Mouse (Mus musculus) megakaryocyte, embryonic 14.5 days (primary cell): Measurements from ENCODE around the gene Ifrd1. TPM values are rescaled to one million over a fixed set of nuclear protein-coding genes. Genes with fewer than 3 reads are reported as not detected.
A peak's percentile ranks its signal among the peaks of the same experiment; 100 is the strongest.

Experiments used
- H3K27me3 ChIP-seq: replicated peaks from 2 replicates; pipeline ENCODE3; 2012; ENCODE audit warnings: inconsistent platforms
- H3K36me3 ChIP-seq: replicated peaks from 2 replicates; pipeline ENCODE3; 2012; ENCODE audit warnings: low read length, inconsistent platforms, mixed read lengths
- H3K4me1 ChIP-seq: 2 replicates; pipeline ENCODE4 v1.6.1; 2012; ENCODE audit warnings: inconsistent platforms
- H3K4me3 ChIP-seq: replicated peaks from 2 replicates; pipeline ENCODE3; 2012; ENCODE audit warnings: moderate library complexity, mild to moderate bottlenecking, inconsistent platforms
- H3K9me3 ChIP-seq: 2 replicates; pipeline ENCODE4 v1.6.1; 2012; ENCODE audit warnings: inconsistent platforms
- FLI1 ChIP-seq: IDR thresholded peaks from 2 replicates; pipeline ENCODE4 v1.6.1; 2012; ENCODE audit warnings: low read length, inconsistent platforms, mixed read lengths
- GATA1 ChIP-seq: IDR thresholded peaks from 3 replicates; pipeline ENCODE4 v1.6.1; 2012; ENCODE audit warnings: mixed read lengths, low read length, inconsistent platforms, borderline replicate concordance
- polyA plus RNA-seq: library from polyadenylated mRNA; stranded (reverse); fragments of >175 nt; gene quantifications from 2 replicates; pipeline ENCODE4 v1.2.3, GENCODE M21; 2012; ENCODE audit warnings: low replicate concordance; ENCODE audit not compliant: insufficient read depth

The Ifrd1 gene
- polyA plus RNA-seq, 1 experiment, result 40.6 TPM

DNA sequence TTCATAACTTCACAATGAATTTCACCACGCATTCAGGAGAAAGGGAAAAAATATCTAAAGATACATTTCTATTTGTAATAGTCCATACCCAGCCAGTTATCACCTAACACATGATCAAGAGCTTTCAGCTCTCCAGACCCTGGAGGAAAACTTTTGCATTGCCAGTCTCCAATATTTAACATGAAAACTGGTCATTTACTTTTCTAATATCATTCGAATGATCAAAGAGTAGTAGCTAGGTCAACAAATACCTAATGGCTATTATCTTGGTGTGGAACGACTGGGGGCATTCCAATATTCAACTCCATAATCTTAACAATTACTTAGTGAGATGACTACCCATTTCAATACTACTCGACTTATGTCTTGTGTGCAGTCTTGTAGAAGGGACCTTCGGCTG is 26.7 kb downstream of the Ifrd1 start:
- TF ChIP-seq GATA1, result no peak
- no peak for TF ChIP-seq FLI1
- Histone ChIP-seq H3K4me3 (peak overlapping the region; percentile 98), H3K27me3 (no peaks in the 10 kb centered on the region), H3K4me1 (peaks cover 53% of the 10 kb centered on the region), H3K36me3 (peaks cover 26% of the 10 kb centered on the region), H3K9me3 (no peaks in the 10 kb centered on the region)

DNA sequence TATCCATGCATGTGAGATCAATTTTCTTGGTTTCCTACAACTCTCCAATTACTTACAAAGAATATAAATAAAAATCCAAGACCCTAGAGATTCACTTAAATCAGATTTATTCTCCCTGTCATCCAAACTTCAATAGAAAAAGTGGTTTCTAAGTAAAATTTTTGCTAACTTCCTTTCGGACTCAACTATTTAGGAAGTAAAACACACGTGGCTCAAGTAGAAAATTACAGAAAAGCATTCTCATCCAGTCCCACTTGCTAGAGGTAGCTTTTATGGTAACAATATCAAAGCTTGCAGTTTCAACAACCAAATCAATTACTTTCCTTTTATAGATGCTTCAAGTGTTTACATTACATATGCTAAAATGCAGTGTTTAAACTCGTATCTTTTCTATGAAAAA is 27.4 kb downstream of the Ifrd1 start:
- Histone ChIP-seq H3K9me3 (no peaks in the 10 kb centered on the region), H3K4me3 (peak overlapping the region; percentile 98), H3K4me1 (peaks cover 49% of the 10 kb centered on the region), H3K27me3 (no peaks in the 10 kb centered on the region), H3K36me3 (peaks cover 33% of the 10 kb centered on the region)
- TF ChIP-seq FLI1, result no peak

DNA sequence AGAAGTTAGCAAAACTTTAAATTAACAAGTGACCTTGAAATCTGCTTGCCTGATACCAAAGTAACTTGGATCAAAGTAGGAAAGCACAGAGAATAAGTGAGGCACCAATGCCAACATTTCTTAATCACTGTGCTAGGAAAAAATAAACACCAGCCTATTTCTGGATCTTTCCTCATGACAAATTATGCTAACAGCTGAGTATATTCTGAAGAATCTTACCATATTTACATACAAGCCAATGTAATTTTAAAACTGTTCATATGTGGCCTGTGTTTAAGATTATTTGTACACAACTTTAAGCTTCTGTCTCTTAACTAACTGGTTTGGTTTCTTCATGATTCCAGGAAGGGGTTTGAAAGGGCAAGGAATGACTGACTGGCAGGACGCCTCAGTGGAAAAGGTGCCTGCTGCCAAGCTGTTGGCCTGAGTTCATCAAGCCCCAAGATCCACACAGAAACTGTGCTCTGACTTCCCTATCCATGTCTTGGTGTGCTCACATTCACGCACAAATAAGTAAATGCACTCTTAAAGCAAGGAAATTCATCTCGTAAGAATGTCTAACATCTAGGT is 28.2 kb downstream of the Ifrd1 start:
- Histone ChIP-seq H3K36me3 (peaks cover 42% of the 10 kb centered on the region), H3K9me3 (no peaks in the 10 kb centered on the region), H3K27me3 (no peaks in the 10 kb centered on the region), H3K4me3 (peak overlapping the region; percentile 98), H3K4me1 (peaks cover 41% of the 10 kb centered on the region)
- TF ChIP-seq GATA1 (no peak), FLI1 (no peak)

DNA sequence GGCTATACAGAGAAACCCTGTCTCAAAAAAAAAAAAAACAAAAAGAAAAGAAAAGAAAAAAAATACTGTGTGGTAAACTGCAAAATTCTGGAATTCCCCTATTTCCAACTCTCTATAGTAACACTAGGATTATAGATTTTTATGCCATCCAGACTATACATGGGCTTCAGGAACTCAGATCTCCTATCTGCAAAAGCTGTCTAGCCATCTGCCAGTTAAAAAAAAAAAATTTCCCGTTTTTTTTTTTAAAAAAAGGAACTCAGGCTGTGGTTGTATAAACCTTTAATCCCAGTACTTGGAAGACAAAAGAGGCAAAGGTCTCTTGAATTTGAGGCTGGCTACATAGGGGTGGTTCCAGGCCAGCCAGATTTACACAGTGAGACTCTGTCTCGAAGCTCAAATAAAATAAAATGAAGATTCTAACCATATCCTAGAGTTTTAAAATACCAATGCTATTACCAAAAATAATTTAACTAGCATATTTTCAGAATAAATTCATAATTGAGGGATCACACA is 29.8 kb downstream of the Ifrd1 start:
- Histone ChIP-seq H3K4me3 (no peak overlapping the region), H3K27me3 (no peaks in the 10 kb centered on the region), H3K36me3 (peaks cover 53% of the 10 kb centered on the region), H3K4me1 (peaks cover 26% of the 10 kb centered on the region), H3K9me3 (no peaks in the 10 kb centered on the region)
- no peak for TF ChIP-seq GATA1
- TF ChIP-seq FLI1, result no peak

DNA sequence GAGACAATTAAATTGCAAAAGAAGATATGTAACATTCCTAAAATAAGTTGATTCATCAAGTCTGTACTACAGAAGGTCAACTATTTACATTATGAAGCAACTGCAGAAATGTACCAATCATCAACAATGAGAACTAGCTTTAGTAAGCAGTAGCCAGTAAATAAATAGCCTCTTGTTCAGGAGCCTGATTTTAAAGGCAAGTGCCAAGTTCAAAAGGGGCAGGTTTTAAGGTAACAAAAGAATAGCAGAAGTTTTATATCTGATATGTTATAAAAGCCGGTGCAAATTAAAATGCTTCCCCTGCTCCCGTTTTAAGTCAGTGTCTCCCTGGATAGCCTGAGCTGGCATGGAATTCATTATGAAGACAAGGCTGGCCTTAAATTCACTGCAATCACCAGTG is 30.5 kb downstream of the Ifrd1 start:
- Histone ChIP-seq H3K9me3 (no peaks in the 10 kb centered on the region), H3K4me1 (peaks cover 24% of the 10 kb centered on the region), H3K36me3 (peaks cover 60% of the 10 kb centered on the region), H3K27me3 (no peaks in the 10 kb centered on the region), H3K4me3 (no peak overlapping the region)
- TF ChIP-seq GATA1 (no peak), FLI1 (no peak)

DNA sequence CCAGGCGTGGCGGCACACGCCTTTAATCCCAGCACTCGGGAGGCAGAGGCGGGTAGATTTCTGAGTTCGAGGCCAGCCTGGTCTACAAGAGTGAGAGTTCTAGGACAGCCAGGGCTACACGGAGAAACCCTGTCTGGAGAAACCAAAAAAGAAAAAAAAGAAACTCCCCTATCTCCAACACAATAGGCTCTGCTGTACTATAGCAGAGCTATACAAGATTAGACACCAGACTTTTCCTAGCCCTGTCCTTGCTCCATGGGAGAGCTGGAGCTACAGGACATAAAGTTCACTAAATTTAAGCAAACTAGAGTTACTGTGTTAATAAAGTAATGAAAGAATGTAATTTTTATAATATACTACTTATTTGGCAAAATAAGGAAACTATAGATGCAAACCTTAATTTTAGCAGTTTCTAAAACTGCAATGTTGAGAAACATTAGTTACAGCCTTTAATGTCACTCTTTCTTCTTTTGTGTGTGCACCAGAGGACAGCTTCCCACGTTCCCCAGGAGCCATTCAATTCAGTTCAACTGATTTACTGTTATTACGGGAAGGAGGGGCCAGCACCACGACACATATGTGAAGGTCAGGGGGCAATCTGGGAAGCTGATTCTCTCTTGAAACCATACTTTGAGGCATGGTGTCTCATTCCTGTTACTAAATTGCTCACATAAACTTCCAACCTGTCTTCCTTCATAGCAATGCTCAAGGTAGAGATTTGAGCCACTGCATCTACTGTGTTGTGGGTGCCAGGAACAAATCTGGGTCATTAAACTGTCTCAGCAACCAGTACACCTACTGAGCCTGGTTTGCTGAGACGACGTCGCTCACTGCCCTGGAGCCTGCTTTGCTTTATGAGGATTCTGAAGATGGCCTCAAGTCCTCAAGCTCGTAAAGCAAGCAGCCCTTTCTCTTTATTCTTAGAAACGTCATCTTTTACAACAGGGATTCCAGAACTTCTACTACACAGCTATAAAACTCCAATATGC is 33.1 kb downstream of the Ifrd1 start:
- Histone ChIP-seq H3K36me3 (peaks cover 83% of the 10 kb centered on the region), H3K9me3 (no peaks in the 10 kb centered on the region), H3K4me1 (peaks cover 21% of the 10 kb centered on the region), H3K4me3 (no peak overlapping the region), H3K27me3 (no peaks in the 10 kb centered on the region)
- TF ChIP-seq GATA1, result no peak
- TF ChIP-seq FLI1, result no peak

DNA sequence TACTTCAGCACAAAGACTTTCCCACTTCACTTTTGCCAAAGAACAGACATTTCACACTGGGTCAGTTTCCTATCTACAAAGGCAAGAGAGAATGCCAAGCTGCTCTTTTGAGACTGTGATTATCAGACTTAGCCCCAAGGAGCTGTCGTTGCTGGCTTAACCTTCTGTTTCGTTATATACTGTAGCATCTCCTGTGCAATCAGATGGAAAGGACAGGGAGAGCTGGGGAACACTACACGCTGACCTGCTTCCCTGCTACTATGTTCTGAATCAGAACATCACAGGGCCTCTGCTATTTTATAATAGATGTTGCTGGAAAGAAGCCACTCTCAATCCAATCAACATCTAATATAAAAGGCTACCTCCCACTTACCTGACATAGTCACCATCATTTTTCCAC is 39.3 kb downstream of the Ifrd1 start:
- Histone ChIP-seq H3K27me3 (no peaks in the 10 kb centered on the region), H3K36me3 (peaks cover 98% of the 10 kb centered on the region), H3K4me3 (no peak overlapping the region), H3K4me1 (0 out of 2 replicates have a peak, but pooled peaks cover 3% of the 10 kb centered on the region), H3K9me3 (no peaks in the 10 kb centered on the region)
- TF ChIP-seq FLI1, result no peak
- no peak for TF ChIP-seq GATA1

DNA sequence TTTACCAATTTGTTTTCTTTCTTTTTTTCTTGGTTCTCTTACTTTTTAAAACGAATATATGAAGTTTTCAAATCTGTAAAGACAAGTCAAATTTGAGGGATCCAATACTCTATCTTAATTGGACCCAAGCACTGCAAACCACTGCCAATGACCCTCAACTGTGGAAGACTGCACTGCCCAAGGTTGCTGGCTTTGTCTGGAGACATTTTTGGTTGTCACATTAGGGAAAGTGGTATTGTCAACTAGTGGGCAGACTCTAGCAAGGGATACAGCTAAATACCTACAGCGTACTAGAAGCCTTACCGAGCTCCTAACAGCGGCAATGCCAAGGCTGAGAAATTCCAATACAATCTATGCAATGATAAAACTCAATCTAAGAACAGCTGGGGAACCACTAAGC is 40.4 kb downstream of the Ifrd1 start:
- H3K27me3 ChIP-seq, result no peaks in the 10 kb centered on the region
- peaks cover 98% of the 10 kb centered on the region for H3K36me3 ChIP-seq
- H3K9me3 ChIP-seq, result no peaks in the 10 kb centered on the region
- no peak overlapping the region for H3K4me3 ChIP-seq
- TF ChIP-seq GATA1 (no peak), FLI1 (no peak)
- 0 out of 2 replicates have a peak, but pooled peaks cover 3% of the 10 kb centered on the region for H3K4me1 ChIP-seq

DNA sequence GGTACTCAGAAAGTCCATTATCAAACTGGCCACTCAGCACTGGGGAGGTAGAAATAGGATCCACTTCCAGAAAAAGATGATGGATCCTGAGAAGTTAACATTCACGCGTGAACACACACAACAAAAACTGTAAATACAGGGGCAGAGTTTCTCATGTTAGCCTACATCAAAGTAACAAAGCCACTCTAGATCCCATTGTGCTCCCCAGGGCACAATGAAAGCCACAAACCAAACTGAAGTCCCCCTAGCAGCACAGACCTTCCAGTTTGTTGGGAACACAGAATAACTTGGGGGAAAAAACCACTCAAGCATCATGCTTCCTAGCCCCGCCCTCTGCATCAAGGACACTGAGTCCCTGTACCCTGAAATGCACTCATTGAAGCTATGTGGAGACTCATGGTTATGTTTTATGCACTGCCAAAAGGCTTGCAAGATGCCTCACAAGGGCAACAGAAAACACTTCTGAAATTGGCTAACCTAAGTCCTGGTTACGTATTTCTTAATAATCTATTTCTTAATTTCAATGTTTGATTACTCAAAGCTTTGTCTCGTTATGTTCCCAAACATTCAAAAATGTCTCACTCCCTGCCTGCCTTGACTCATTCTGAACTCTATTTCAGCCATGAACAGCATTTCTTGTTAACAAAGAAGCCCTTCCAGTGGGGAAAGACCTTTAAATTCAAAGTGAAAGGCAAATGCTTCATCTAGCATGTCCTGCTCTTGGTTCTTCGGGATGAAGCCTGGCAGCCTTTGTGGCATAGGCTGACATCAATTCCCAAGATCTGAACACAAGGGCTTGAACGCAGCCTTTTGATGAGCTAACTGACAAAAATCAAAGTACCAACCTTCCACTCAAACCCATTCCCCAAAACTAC is 45.9 kb downstream of the Ifrd1 start:
- H3K9me3 ChIP-seq, result no peaks in the 10 kb centered on the region
- TF ChIP-seq FLI1 (no peak), GATA1 (no peak)
- no peak overlapping the region for H3K4me3 ChIP-seq
- peaks cover 86% of the 10 kb centered on the region for H3K36me3 ChIP-seq
- H3K4me1 ChIP-seq, result peaks cover 31% of the 10 kb centered on the region
- no peaks in the 10 kb centered on the region for H3K27me3 ChIP-seq
